Mouse (Mus musculus) ES-Bruce4 (cell line): Measurements from ENCODE around the gene Sgca.

Experiments used
- CTCF ChIP-seq: IDR thresholded peaks from one replicate; pipeline ENCODE4 v1.8.1; 2011; ENCODE audit warnings: low read depth, low read length
- POLR2A ChIP-seq: IDR thresholded peaks from one replicate; pipeline ENCODE4 v1.8.1; 2011; ENCODE audit warnings: low read length; ENCODE audit not compliant: insufficient read depth

- TF ChIP-seq CTCF: no peak
- TF ChIP-seq POLR2A: no peak
Measured at GRCm38 (mm10) chr11:94986435-94986834, 10.3 kb upstream of the Sgca start.
